Mouse (Mus musculus) megakaryocyte, embryonic 14.5 days (primary cell): Measurements from ENCODE around the gene Btbd3. TPM values are rescaled to one million over a fixed set of nuclear protein-coding genes. Genes with fewer than 3 reads are reported as not detected.

Experiments used
- H3K27me3 ChIP-seq: replicated peaks from 2 replicates; pipeline ENCODE3; 2012; ENCODE audit warnings: inconsistent platforms
- H3K36me3 ChIP-seq: replicated peaks from 2 replicates; pipeline ENCODE3; 2012; ENCODE audit warnings: low read length, inconsistent platforms, mixed read lengths
- H3K4me1 ChIP-seq: 2 replicates; pipeline ENCODE4 v1.6.1; 2012; ENCODE audit warnings: inconsistent platforms
- H3K4me3 ChIP-seq: replicated peaks from 2 replicates; pipeline ENCODE3; 2012; ENCODE audit warnings: moderate library complexity, mild to moderate bottlenecking, inconsistent platforms
- H3K9me3 ChIP-seq: 2 replicates; pipeline ENCODE4 v1.6.1; 2012; ENCODE audit warnings: inconsistent platforms
- FLI1 ChIP-seq: IDR thresholded peaks from 2 replicates; pipeline ENCODE4 v1.6.1; 2012; ENCODE audit warnings: low read length, inconsistent platforms, mixed read lengths
- GATA1 ChIP-seq: IDR thresholded peaks from 3 replicates; pipeline ENCODE4 v1.6.1; 2012; ENCODE audit warnings: mixed read lengths, low read length, inconsistent platforms, borderline replicate concordance
- polyA plus RNA-seq: library from polyadenylated mRNA; stranded (reverse); fragments of >175 nt; gene quantifications from 2 replicates; pipeline ENCODE4 v1.2.3, GENCODE M21; 2012; ENCODE audit warnings: low replicate concordance; ENCODE audit not compliant: insufficient read depth

Gene Btbd3
- polyA plus RNA-seq, 1 experiment = 0.10 TPM

DNA sequence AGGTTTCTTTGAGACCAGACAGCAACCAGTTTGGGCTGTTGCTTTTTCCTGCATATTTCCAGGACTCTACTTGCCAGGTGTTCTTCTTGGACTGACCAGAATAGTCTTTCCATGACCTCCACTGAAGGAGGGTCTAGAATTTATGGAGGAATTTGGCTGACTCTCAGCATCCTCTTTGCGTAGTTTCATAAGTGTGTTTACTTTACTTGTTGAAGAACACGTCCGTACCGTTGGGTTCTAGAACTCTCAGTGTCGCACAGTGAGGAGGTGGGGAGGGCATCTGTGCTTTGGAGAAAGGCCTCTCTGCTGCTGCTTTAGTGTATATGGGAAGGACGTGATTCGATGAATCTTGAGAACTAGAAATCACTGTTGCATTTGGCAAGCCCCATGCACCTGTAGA lies 4.8 kb downstream of the Btbd3 start:
- Histone ChIP-seq H3K27me3 (no peaks in the 10 kb centered on the region), H3K4me1 (peaks cover 39% of the 10 kb centered on the region), H3K4me3 (no peak overlapping the region), H3K36me3 (no peaks in the 10 kb centered on the region), H3K9me3 (no peaks in the 10 kb centered on the region)
- no peak for TF ChIP-seq FLI1
- no peak for TF ChIP-seq GATA1

- no peaks in the 10 kb centered on the region for H3K27me3 ChIP-seq
- peaks cover 46% of the 10 kb centered on the region for H3K4me1 ChIP-seq
- H3K4me3 ChIP-seq = peak overlapping the region; percentile 10
- no peak for TF ChIP-seq GATA1
- no peaks in the 10 kb centered on the region for H3K9me3 ChIP-seq
- no peaks in the 10 kb centered on the region for H3K36me3 ChIP-seq
Observed at GRCm38 (mm10) chr2:138262885-138263284, 6.5 kb downstream of the Btbd3 start.

DNA sequence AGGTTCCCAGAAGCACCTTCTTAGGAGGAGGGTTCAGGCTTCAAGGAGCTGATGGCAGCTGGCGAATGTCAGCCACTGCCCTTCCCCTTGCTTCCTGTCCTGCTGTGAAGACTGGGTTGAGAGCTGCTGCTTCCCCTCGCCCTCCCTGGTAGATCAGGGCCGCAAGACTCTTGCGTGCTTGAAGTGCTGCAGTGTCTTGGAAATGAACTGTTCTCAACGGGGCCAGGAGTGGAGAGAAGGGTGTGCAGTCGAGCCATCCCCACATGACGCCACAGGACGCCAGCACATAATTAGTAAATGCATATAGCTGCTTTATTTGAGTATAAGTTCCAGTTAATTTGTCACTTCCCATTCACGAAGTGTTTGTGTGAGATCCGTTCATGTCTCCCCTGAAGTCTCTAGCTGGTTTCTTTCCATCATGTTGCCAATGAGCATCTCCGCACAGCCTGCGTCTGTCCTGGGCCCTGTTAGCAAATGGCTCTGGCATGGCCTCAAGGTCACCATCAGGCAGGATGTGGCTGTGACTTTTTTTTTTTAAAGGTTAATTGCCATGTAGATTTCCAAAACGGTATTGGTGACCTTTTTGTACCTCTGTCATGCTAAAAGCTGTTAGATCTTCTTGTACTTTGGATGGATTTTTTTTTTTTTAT lies 9.1 kb downstream of the Btbd3 start:
- Histone ChIP-seq H3K36me3 (no peaks in the 10 kb centered on the region), H3K9me3 (peaks cover 3% of the 10 kb centered on the region; the same call in 1 of the 2 replicates), H3K27me3 (no peaks in the 10 kb centered on the region), H3K4me3 (peak overlapping the region; percentile 90), H3K4me1 (peaks cover 37% of the 10 kb centered on the region)
- TF ChIP-seq GATA1 (no peak), FLI1 (no peak)

GRCm38 (mm10) chr2:138266679-138267078 lies 10.3 kb downstream of the Btbd3 start:
- TF ChIP-seq FLI1 = no peak
- no peak for TF ChIP-seq GATA1
- H3K36me3 ChIP-seq = no peaks in the 10 kb centered on the region
- H3K4me3 ChIP-seq = no peak overlapping the region
- peaks cover 37% of the 10 kb centered on the region for H3K4me1 ChIP-seq
- no peaks in the 10 kb centered on the region for H3K27me3 ChIP-seq
- H3K9me3 ChIP-seq = peaks cover 3% of the 10 kb centered on the region; the same call in 1 of the 2 replicates

GRCm38 (mm10) chr2:138267852-138268513 lies 11.6 kb downstream of the Btbd3 start:
- peaks cover 42% of the 10 kb centered on the region for H3K4me1 ChIP-seq
- no peaks in the 10 kb centered on the region for H3K36me3 ChIP-seq
- H3K9me3 ChIP-seq = peaks cover 3% of the 10 kb centered on the region; the same call in 1 of the 2 replicates
- H3K4me3 ChIP-seq = no peak overlapping the region
- H3K27me3 ChIP-seq = no peaks in the 10 kb centered on the region
- TF ChIP-seq GATA1 (no peak), FLI1 (no peak)

- Histone ChIP-seq H3K4me3 (no peak overlapping the region), H3K27me3 (no peaks in the 10 kb centered on the region), H3K36me3 (no peaks in the 10 kb centered on the region), H3K9me3 (peaks cover 3% of the 10 kb centered on the region; the same call in 1 of the 2 replicates), H3K4me1 (peaks cover 42% of the 10 kb centered on the region)
- TF ChIP-seq GATA1 (no peak), FLI1 (no peak)
Observed at GRCm38 (mm10) chr2:138269330-138269729, 13.0 kb downstream of the Btbd3 start.

DNA sequence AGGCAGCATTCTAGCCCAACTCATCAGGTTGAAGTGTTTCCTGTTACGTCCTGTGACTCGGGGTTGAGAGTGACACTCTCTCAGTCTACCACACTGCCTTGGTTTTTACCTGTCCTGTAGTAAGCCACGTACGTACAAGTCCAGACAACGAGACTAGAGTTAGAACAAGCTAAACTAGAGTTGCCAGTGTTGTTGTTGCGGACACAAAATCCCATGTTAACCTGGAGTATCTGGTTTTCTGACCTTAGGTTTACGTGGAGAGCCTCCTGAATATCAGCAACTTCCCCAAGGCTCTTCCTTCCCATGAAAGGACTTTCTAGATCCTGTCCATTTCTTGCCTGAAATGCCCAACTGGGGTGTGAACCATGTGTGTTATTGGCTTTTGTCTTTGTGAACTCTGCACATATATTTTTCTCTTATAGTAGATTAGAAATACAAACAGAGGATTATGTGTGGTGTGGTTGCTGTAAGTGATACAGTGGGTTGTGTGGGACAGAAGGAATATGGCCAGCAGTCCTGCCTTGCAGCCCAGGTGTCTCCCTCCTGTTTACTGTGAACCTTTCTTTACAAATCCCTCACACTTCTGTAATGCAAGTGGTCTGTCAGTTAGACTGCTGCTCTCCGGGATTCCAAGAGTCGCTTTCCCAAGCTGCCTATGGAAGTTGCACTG lies 17.2 kb downstream of the Btbd3 start:
- no peak overlapping the region for H3K4me3 ChIP-seq
- H3K27me3 ChIP-seq = no peaks in the 10 kb centered on the region
- H3K4me1 ChIP-seq = peaks cover 10% of the 10 kb centered on the region
- no peaks in the 10 kb centered on the region for H3K36me3 ChIP-seq
- TF ChIP-seq FLI1 (no peak), GATA1 (no peak)
- peaks cover 3% of the 10 kb centered on the region; the same call in 1 of the 2 replicates for H3K9me3 ChIP-seq

DNA sequence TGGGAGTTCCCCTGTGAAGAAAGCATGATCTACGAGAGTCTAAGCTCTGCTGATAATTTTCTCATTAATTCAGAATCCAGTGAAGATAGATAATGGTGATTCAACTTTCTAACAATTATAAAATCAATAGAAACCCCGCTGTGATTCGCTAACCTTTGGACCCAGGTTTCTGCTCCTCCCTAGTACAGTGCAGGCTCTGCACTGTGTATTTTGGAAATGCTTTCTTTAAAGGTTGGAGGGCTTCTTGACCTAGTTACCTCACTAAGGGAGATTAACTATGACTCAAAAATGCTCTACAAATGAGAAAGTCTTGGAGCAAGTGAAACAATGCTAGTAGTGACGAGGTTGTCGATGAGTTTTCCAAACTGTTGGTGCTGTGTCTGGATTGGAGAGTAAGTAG lies 17.7 kb downstream of the Btbd3 start:
- Histone ChIP-seq H3K36me3 (no peaks in the 10 kb centered on the region), H3K4me3 (no peak overlapping the region), H3K27me3 (no peaks in the 10 kb centered on the region), H3K9me3 (peaks cover 3% of the 10 kb centered on the region; the same call in 1 of the 2 replicates), H3K4me1 (peaks cover 11% of the 10 kb centered on the region)
- TF ChIP-seq GATA1 = no peak
- no peak for TF ChIP-seq FLI1

- Histone ChIP-seq H3K4me1 (peaks cover 12% of the 10 kb centered on the region), H3K4me3 (no peak overlapping the region)
- TF ChIP-seq GATA1 = no peak
- TF ChIP-seq FLI1 = no peak
Observed at GRCm38 (mm10) chr2:138277842-138278691, 21.7 kb downstream of the Btbd3 start.

More at GRCm38 (mm10) chr2:138277842-138278691, 21.7 kb downstream of the Btbd3 start:
- no peaks in the 10 kb centered on the region for H3K9me3 ChIP-seq
- peaks cover 18% of the 10 kb centered on the region for H3K36me3 ChIP-seq
- no peaks in the 10 kb centered on the region for H3K27me3 ChIP-seq
